Mouse (Mus musculus) midbrain, embryonic 14.5 days (tissue): ENCODE data around the gene Fam196a. TPM values are rescaled to one million over a fixed set of nuclear protein-coding genes. Genes with fewer than 3 reads are reported as not detected.

ENCODE experiments used
- ATAC-seq: fragments of 200-750 bp; cut with Nextera tagmentation; 2 replicates; pipeline ENCODE4 v1.8.0; 2017; ENCODE audit warnings: moderate number of reproducible peaks, moderate library complexity; ENCODE audit not compliant: low FRiP score, low TSS enrichment
- DNase-seq: peaks from one replicate; pipeline ENCODE4 v3.0.0-alpha.2; 2015
- H3K27ac ChIP-seq: fragments of 300-500 bp; sonication (generic); replicated peaks from 2 replicates; pipeline ENCODE4 v1.5.1; 2014; ENCODE audit warnings: mild to moderate bottlenecking, low read depth, low read length, moderate library complexity
- H3K27me3 ChIP-seq: fragments of 300-500 bp; sonication (generic); 2 replicates; pipeline ENCODE4 v1.6.1; 2014; ENCODE audit warnings: low read length, control low read depth, mixed read lengths; ENCODE audit not compliant: control insufficient read depth, insufficient read depth
- H3K36me3 ChIP-seq: fragments of 300-500 bp; sonication (generic); 2 replicates; pipeline ENCODE4 v1.6.1; 2014; ENCODE audit warnings: low read length, control low read depth; ENCODE audit not compliant: control insufficient read depth, insufficient read depth
- H3K4me1 ChIP-seq: fragments of 300-500 bp; sonication (generic); 2 replicates; pipeline ENCODE4 v1.6.1; 2014; ENCODE audit warnings: mild to moderate bottlenecking, antibody characterized with exemption, low read length, control low read depth; ENCODE audit not compliant: control insufficient read depth, insufficient read depth
- H3K4me2 ChIP-seq: fragments of 300-500 bp; sonication (generic); 2 replicates; pipeline ENCODE4 v1.6.1; 2014; ENCODE audit warnings: mild to moderate bottlenecking, low read length, moderate library complexity
- H3K4me3 ChIP-seq: fragments of 300-500 bp; sonication (generic); replicated peaks from 2 replicates; pipeline ENCODE4 v1.5.1; 2014; ENCODE audit warnings: low read depth, low read length
- H3K9ac ChIP-seq: fragments of 300-500 bp; sonication (generic); replicated peaks from 2 replicates; pipeline ENCODE4 v1.6.1; 2014; ENCODE audit warnings: mild to moderate bottlenecking, low read length, moderate library complexity
- H3K9me3 ChIP-seq: fragments of 300-500 bp; sonication (generic); 2 replicates; pipeline ENCODE4 v1.6.1; 2016; ENCODE audit warnings: low read length, control low read depth, mixed read lengths; ENCODE audit not compliant: control insufficient read depth
- WGBS: fragments of 180-500 bp; shearing (Covaris S2); extraction: QIAGEN DNeasy Blood & Tissue Kit; methylation state at CpG from one replicate; pipeline ENCODE4 v1.1.7; 2014; 5-methylcytosine and 5-hydroxymethylcytosine counted together
- polyA plus RNA-seq: library from polyadenylated mRNA; unstranded; fragments of >200 nt; fragmentation: Nextera tagmentation; extraction: Ambion mirVana; gene quantifications from 2 replicates; pipeline ENCODE4 v1.2.1, GENCODE M21; 2014

Gene Fam196a
- 13.1 and 14.2 TPM in 2 replicates for polyA plus RNA-seq

GRCm38 (mm10) chr7:134937927-134938609, at the start of gene Fam196a:
Gene Fam196a (minus strand): TSS chr7:134938430.
- Histone ChIP-seq H3K27me3 (peaks cover 12% of the 10 kb centered on the region), H3K9ac (peak within 1 kb of the TSS; percentile 70), H3K4me3 (peak within 1 kb of the TSS; percentile 59), H3K4me2 (peak within 1 kb of the TSS; percentile 78), H3K4me1 (0 out of 2 replicates have a peak, but pooled peaks cover 11% of the 10 kb centered on the region), H3K27ac (peak within 1 kb of the TSS; percentile 77), H3K36me3 (no peaks in the 10 kb centered on the region), H3K9me3 (no peaks in the 10 kb centered on the region)
- WGBS = under 1% methylated on average over 67 of the region's 71 CpGs
- ATAC-seq (peak; percentile 79), DNase-seq (peak; percentile 82)

GRCm38 (mm10) chr7:134961608-134962007, 23.4 kb upstream of the Fam196a start:
- no peak overlapping the region for H3K27ac ChIP-seq
- no peak overlapping the region for H3K4me2 ChIP-seq
- no peaks in the 10 kb centered on the region for H3K4me1 ChIP-seq
- H3K9ac ChIP-seq = no peak overlapping the region
- ATAC-seq = no peak
- no peaks in the 10 kb centered on the region for H3K27me3 ChIP-seq
- no peaks in the 10 kb centered on the region for H3K36me3 ChIP-seq
- 94% methylated on average over 2 of the region's 2 CpGs for WGBS
- DNase-seq = no peak
- H3K4me3 ChIP-seq = no peak overlapping the region
- H3K9me3 ChIP-seq = no peaks in the 10 kb centered on the region

- H3K36me3 ChIP-seq = no peaks in the 10 kb centered on the region
- no peak overlapping the region for H3K4me3 ChIP-seq
- no peak overlapping the region for H3K27ac ChIP-seq
- no peak overlapping the region for H3K9ac ChIP-seq
- no peaks in the 10 kb centered on the region for H3K9me3 ChIP-seq
- H3K4me1 ChIP-seq = no peaks in the 10 kb centered on the region
- H3K4me2 ChIP-seq = no peak overlapping the region
- ATAC-seq = no peak
- H3K27me3 ChIP-seq = no peaks in the 10 kb centered on the region
- WGBS = 65% methylated on average over 4 of the region's 4 CpGs
- DNase-seq = peak; percentile 12
Measured at GRCm38 (mm10) chr7:134960871-134961270, 22.6 kb upstream of the Fam196a start.

- Histone ChIP-seq H3K4me2 (no peak overlapping the region), H3K27me3 (no peaks in the 10 kb centered on the region), H3K9me3 (no peaks in the 10 kb centered on the region), H3K27ac (no peak overlapping the region), H3K9ac (no peak overlapping the region), H3K36me3 (no peaks in the 10 kb centered on the region), H3K4me3 (no peak overlapping the region), H3K4me1 (no peaks in the 10 kb centered on the region)
- WGBS = 89% methylated on average over 6 of the region's 6 CpGs
- ATAC-seq (no peak), DNase-seq (no peak)
Measured at GRCm38 (mm10) chr7:134959086-134959485, 20.9 kb upstream of the Fam196a start.

- Histone ChIP-seq H3K9me3 (no peaks in the 10 kb centered on the region), H3K9ac (no peak overlapping the region), H3K4me1 (no peaks in the 10 kb centered on the region), H3K27me3 (no peaks in the 10 kb centered on the region), H3K4me3 (no peak overlapping the region), H3K36me3 (no peaks in the 10 kb centered on the region), H3K4me2 (no peak overlapping the region), H3K27ac (no peak overlapping the region)
- DNase-seq (peak; percentile 36), ATAC-seq (no peak)
- 77% methylated on average over 7 of the region's 7 CpGs for WGBS
Measured at GRCm38 (mm10) chr7:134945925-134946716, 7.9 kb upstream of the Fam196a start.

GRCm38 (mm10) chr7:134943701-134944100, 5.5 kb upstream of the Fam196a start:
- Histone ChIP-seq H3K4me3 (no peak overlapping the region), H3K27me3 (no peaks in the 10 kb centered on the region; the same call in 1 of the 2 replicates), H3K4me1 (0 out of 2 replicates have a peak, but pooled peaks cover 2% of the 10 kb centered on the region), H3K27ac (no peak overlapping the region), H3K9me3 (no peaks in the 10 kb centered on the region), H3K4me2 (no peak overlapping the region), H3K9ac (no peak overlapping the region), H3K36me3 (no peaks in the 10 kb centered on the region)
- DNase-seq (no peak), ATAC-seq (no peak)
- WGBS = 69% methylated on average over 7 of the region's 7 CpGs

- no peaks in the 10 kb centered on the region for H3K9me3 ChIP-seq
- ATAC-seq = no peak
- WGBS = 69% methylated on average over 6 of the region's 6 CpGs
- no peak overlapping the region for H3K4me2 ChIP-seq
- no peaks in the 10 kb centered on the region for H3K36me3 ChIP-seq
- DNase-seq = no peak
- H3K9ac ChIP-seq = no peak overlapping the region
- H3K27me3 ChIP-seq = no peaks in the 10 kb centered on the region; the same call in 1 of the 2 replicates
- no peak overlapping the region for H3K4me3 ChIP-seq
- H3K27ac ChIP-seq = no peak overlapping the region
- H3K4me1 ChIP-seq = 0 out of 2 replicates have a peak, but pooled peaks cover 5% of the 10 kb centered on the region
Measured at GRCm38 (mm10) chr7:134943063-134943462, 4.8 kb upstream of the Fam196a start.

GRCm38 (mm10) chr7:134941891-134942290, 3.7 kb upstream of the Fam196a start:
- H3K9ac ChIP-seq = no peak overlapping the region
- no peak overlapping the region for H3K4me3 ChIP-seq
- 0 out of 2 replicates have a peak, but pooled peaks cover 5% of the 10 kb centered on the region for H3K4me1 ChIP-seq
- WGBS = 97% methylated on average over 6 of the region's 6 CpGs
- no peak overlapping the region for H3K27ac ChIP-seq
- no peaks in the 10 kb centered on the region for H3K36me3 ChIP-seq
- DNase-seq (no peak), ATAC-seq (no peak)
- H3K9me3 ChIP-seq = no peaks in the 10 kb centered on the region
- H3K4me2 ChIP-seq = no peak overlapping the region
- H3K27me3 ChIP-seq = peaks cover 7% of the 10 kb centered on the region; the same call in 1 of the 2 replicates
